Mouse (Mus musculus) liver, embryonic 14.5 days (tissue): ENCODE results near the gene Cuta. TPM values are rescaled to one million over a fixed set of nuclear protein-coding genes. Genes with fewer than 3 reads are reported as not detected.

Experiments
- ATAC-seq: fragments of 200-750 bp; cut with Nextera tagmentation; 2 replicates; pipeline ENCODE4 v1.8.0; 2017; ENCODE audit warnings: moderate number of reproducible peaks, mild to moderate bottlenecking, moderate library complexity; ENCODE audit not compliant: insufficient read depth
- DNase-seq, 3 experiments: peaks; one replicate each; pipeline ENCODE4 v3.0.0-alpha.2; 2012 to 2013; ENCODE audit warnings: low read depth in 3 of 3, low spot score in 3 of 3
- H3K27ac ChIP-seq: fragments of 300-500 bp; sonication (generic); 2 replicates; pipeline ENCODE4 v1.5.1; 2014; ENCODE audit warnings: moderate library complexity, mild to moderate bottlenecking, control low read depth, inconsistent platforms
- H3K27me3 ChIP-seq: fragments of 300-500 bp; sonication (generic); 2 replicates; pipeline ENCODE4 v1.6.1; 2014; ENCODE audit warnings: mild to moderate bottlenecking, low read length, moderate library complexity; ENCODE audit not compliant: control insufficient read depth, insufficient read depth
- H3K36me3 ChIP-seq: fragments of 300-500 bp; sonication (generic); replicated peaks from 2 replicates; pipeline ENCODE4 v1.6.1; 2014; ENCODE audit warnings: low read depth; ENCODE audit not compliant: control insufficient read depth, insufficient read depth
- H3K4me1 ChIP-seq, 2 experiments: fragments of 200-500 bp in 1 of 2; fragments of 300-500 bp in 1 of 2; sonication (generic) in 1 of 2; replicated peaks; 2 replicates each; pipeline ENCODE4 v1.6.1; 2012 to 2014; ENCODE audit warnings: antibody characterized with exemption in 1 of 2, inconsistent platforms in 1 of 2, low read length in 1 of 2; ENCODE audit not compliant: control insufficient read depth in 2 of 2, insufficient read depth in 2 of 2
- H3K4me2 ChIP-seq: fragments of 300-500 bp; sonication (generic); 2 replicates; pipeline ENCODE4 v1.6.1; 2014; ENCODE audit warnings: low read depth, mild to moderate bottlenecking, control low read depth, moderate library complexity
- H3K4me3 ChIP-seq, 2 experiments: fragments of 200-500 bp in 1 of 2; fragments of 300-500 bp in 1 of 2; sonication (generic) in 1 of 2; 2 replicates each; pipeline ENCODE4 v1.5.1; 2012 to 2014; ENCODE audit warnings: low read depth in 2 of 2, low read length in 2 of 2, mild to moderate bottlenecking in 2 of 2, control low read depth in 1 of 2, inconsistent platforms in 1 of 2, moderate library complexity in 1 of 2; ENCODE audit not compliant: insufficient read depth in 1 of 2
- H3K9ac ChIP-seq: fragments of 300-500 bp; sonication (generic); replicated peaks from 2 replicates; pipeline ENCODE4 v1.6.1; 2014; ENCODE audit warnings: mild to moderate bottlenecking, control low read depth, moderate library complexity
- H3K9me3 ChIP-seq: fragments of 300-500 bp; sonication (generic); 2 replicates; pipeline ENCODE4 v1.6.1; 2016; ENCODE audit warnings: low read length, mixed read lengths; ENCODE audit not compliant: control insufficient read depth
- CTCF ChIP-seq: IDR thresholded peaks from 2 replicates; pipeline ENCODE4 v1.5.1; 2016; ENCODE audit warnings: antibody characterized with exemption, low read depth, control low read depth
- EP300 ChIP-seq: IDR thresholded peaks from 2 replicates; pipeline ENCODE4 v1.6.1; 2016; ENCODE audit warnings: antibody characterized with exemption, low read depth
- WGBS: fragments of 180-500 bp; shearing (Covaris S2); extraction: QIAGEN DNeasy Blood & Tissue Kit; methylation state at CpG from one replicate; pipeline ENCODE4 v1.1.7; 2014; ENCODE audit not compliant: insufficient replicate concordance; 5-methylcytosine and 5-hydroxymethylcytosine counted together
- polyA plus RNA-seq, 2 experiments: library from polyadenylated mRNA; depleted of rRNA in 1 of 2; stranded (reverse) in 1 of 2; unstranded in 1 of 2; fragments of >200 nt; fragmentation: Nextera tagmentation in 1 of 2; extraction: Ambion mirVana in 1 of 2; gene quantifications; 2 replicates each; pipeline versions ENCODE4 v1.2.1 to v1.2.3; 2012 to 2014

Gene Cuta
- polyA plus RNA-seq, 2 experiments: 53.5 to 86.8 TPM

DNA sequence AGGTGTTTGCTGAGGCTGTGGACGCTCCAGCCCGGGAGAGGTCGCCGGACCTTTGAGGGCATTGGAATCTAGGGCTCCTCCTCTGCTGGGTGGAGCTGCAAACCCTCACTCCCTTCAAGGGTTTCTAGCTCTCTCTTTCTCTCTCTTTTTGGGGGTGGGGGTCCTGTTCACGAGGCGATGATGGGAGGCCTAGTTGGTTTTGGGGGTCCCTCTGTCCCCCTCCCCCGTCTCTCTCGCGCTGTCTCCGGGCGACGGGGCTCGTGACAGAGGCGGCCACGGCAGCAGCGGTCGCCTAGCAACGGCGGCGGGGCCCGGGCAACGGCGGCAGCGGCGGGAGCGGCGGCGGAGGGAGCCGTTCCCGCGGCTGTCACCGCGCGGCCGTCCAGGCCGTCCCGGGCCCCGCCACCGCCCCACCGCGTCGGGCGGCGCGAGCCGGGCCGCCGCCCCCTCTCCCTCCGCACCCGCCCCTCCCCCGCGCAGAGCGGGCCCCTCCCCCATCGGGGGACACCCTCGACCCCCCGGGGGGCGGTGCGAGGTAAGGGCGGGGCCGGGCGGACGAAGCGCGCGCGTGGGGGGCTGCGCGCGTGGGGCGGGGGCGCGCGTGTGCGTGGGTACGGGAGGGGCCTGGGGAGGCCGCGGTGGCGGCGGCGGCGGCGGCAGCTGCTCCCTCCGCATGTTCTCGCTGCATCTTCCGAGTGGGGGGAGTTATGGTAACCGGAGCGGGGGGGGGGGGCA is 9.1 kb upstream of the Cuta start:
- no peaks in the 10 kb centered on the region for H3K9me3 ChIP-seq
- no peaks in the 10 kb centered on the region for H3K36me3 ChIP-seq
- H3K27me3 ChIP-seq: no peaks in the 10 kb centered on the region; the same call in 1 of the 2 replicates
- WGBS: 1% methylated on average over 54 of the region's 87 CpGs
- peak overlapping the region; percentile 100 for H3K4me2 ChIP-seq
- ATAC-seq: peak; percentile 19; the same call in 1 of the 2 replicates
- H3K27ac ChIP-seq: no peak overlapping the region
- H3K4me3 ChIP-seq: peak overlapping the region; percentile 65 to 75
- no peak for DNase-seq
- H3K4me1 ChIP-seq: peaks cover 5 to 25% of the 10 kb centered on the region in 2 experiments
- TF ChIP-seq CTCF (no peak), EP300 (no peak)
- H3K9ac ChIP-seq: peak overlapping the region; percentile 59

DNA sequence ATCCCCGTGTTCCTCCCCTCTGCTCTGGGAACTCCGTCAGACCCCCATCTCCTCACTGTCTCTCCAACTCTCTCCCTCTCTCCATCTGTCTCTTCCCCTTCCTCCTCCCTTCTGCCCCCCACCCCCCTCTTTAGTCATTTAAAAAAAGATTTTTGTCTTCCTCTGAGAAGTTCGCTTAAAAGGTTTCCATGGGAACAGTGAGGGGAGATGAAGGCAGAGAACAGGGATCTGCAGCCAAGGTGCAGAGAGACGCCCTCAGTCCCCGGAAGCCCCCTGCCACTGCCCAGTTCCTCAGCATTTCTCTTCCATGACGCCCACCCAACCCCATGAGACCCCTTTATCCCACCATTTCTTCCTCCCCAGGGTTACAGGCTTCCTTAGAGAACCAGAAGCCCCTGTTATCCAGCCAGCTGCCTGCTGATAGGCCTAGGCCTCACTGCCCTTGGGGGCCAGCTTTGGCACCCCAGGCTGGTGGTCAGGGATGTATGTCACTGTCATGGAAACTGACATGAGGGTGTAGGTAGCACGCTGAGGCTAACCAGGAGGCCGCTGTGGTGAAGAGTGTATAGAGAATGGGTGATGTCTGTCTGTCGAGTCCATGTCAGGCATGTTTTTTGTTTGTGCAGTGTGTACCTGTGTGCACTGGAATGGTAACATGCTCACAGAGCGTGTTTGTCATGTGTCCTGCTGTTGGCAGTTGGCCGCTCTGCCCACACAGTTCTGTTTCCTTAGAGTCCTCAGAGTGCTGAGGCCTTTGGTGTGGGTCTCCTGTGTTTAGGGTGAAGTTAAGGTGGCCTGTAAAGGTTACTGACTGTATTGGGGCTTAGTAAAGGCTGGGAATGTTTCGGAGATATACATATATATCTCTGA is 8.1 kb upstream of the Cuta start:
- DNase-seq: no peak
- Histone ChIP-seq H3K4me1 (peaks cover 5 to 15% of the 10 kb centered on the region in 2 experiments), H3K9ac (no peak overlapping the region), H3K36me3 (no peaks in the 10 kb centered on the region), H3K4me2 (peak overlapping the region; percentile 54), H3K4me3 (no peak overlapping the region), H3K9me3 (no peaks in the 10 kb centered on the region), H3K27me3 (no peaks in the 10 kb centered on the region; the same call in 1 of the 2 replicates), H3K27ac (no peak overlapping the region)
- 68% methylated on average over 12 of the region's 12 CpGs for WGBS
- no peak for ATAC-seq
- TF ChIP-seq CTCF (no peak), EP300 (no peak)

GRCm38 (mm10) chr17:26946567-26946966 is 7.2 kb upstream of the Cuta start:
- no peaks in the 10 kb centered on the region for H3K9me3 ChIP-seq
- H3K27ac ChIP-seq: no peak overlapping the region
- H3K4me1 ChIP-seq: peaks cover 0 to 12% of the 10 kb centered on the region in 2 experiments; a peak in 2 of 4 replicates
- H3K4me2 ChIP-seq: peak overlapping the region; percentile 54
- TF ChIP-seq EP300 (no peak), CTCF (no peak)
- ATAC-seq (peak; percentile 55), DNase-seq (no peak)
- no peaks in the 10 kb centered on the region for H3K27me3 ChIP-seq
- H3K4me3 ChIP-seq: peak overlapping the region; percentile 29 to 35
- H3K36me3 ChIP-seq: no peaks in the 10 kb centered on the region
- peak overlapping the region; percentile 32 for H3K9ac ChIP-seq
- WGBS: 2% methylated on average over 37 of the region's 37 CpGs

DNA sequence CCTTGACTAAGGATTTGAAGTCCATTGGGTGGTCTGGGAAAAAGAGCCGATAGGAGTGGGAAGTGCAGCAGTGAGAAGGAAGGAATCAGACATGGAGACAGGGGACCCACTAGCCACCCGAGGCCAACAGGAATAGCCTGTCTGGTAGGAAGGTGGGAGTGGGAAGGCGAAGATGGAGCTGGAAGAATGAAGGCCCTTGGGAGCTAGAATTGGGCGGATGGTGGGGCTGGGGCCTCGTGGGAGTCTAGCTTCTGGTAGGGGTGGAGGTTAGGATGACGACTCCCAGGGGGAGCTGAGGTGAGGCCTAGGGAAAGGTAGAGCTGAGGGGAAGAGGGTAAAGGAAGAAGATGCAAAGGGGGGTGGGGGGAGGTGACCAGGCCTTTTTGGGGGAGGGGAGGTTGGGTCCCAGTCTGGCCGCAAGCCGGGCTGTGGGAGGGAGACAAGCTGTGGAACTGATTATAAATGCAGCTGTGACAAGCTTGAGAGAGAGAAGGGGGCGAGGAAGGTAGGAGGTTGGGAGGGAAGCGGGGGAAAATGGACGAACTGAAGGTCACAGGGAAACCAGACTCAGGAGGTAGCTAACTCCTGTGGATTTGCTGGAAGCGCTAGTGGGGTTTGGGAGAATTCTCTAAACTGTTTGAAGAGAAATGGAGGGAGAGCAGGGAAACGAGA is 6.6 kb upstream of the Cuta start:
- peak overlapping the region; percentile 32 for H3K9ac ChIP-seq
- peaks cover 0 to 10% of the 10 kb centered on the region in 2 experiments; a peak in 2 of 4 replicates for H3K4me1 ChIP-seq
- no peak for ATAC-seq
- peak overlapping the region; percentile 29 to 35 for H3K4me3 ChIP-seq
- H3K27ac ChIP-seq: no peak overlapping the region
- H3K4me2 ChIP-seq: peak overlapping the region; percentile 54
- TF ChIP-seq EP300 (no peak), CTCF (no peak)
- WGBS: 43% methylated on average over 13 of the region's 13 CpGs
- H3K27me3 ChIP-seq: no peaks in the 10 kb centered on the region
- no peak for DNase-seq
- no peaks in the 10 kb centered on the region for H3K9me3 ChIP-seq
- no peaks in the 10 kb centered on the region for H3K36me3 ChIP-seq
